Mouse (Mus musculus) G1E (cell line): ENCODE data around the gene Fxyd3. TPM values are rescaled to one million over a fixed set of nuclear protein-coding genes. Genes with fewer than 3 reads are reported as not detected.
A peak's percentile ranks its signal among the peaks of the same experiment; 100 is the strongest.

Source experiments
- ATAC-seq: 2 replicates; pipeline ENCODE4 v1.8.0; 2016; ENCODE audit warnings: mild to moderate bottlenecking; ENCODE audit not compliant: insufficient number of reproducible peaks, poor library complexity, low FRiP score, severe bottlenecking; ENCODE audit errors: extremely low read depth
- DNase-seq: peaks from one replicate; pipeline ENCODE4 v3.0.0; 2012; ENCODE audit warnings: low spot score
- H3K27me3 ChIP-seq: 2 replicates; pipeline ENCODE4 v1.6.1; 2012; ENCODE audit warnings: mild to moderate bottlenecking, low read length, inconsistent platforms; ENCODE audit not compliant: insufficient read depth
- H3K36me3 ChIP-seq: replicated peaks from 2 replicates; pipeline ENCODE3; 2012; ENCODE audit warnings: mild to moderate bottlenecking, inconsistent platforms
- H3K4me1 ChIP-seq: 2 replicates; pipeline ENCODE4 v1.6.1; 2012; ENCODE audit warnings: low read depth, low read length, inconsistent platforms, mixed read lengths; ENCODE audit not compliant: insufficient read depth
- H3K4me3 ChIP-seq: 2 replicates; pipeline ENCODE4 v1.5.1; 2012; ENCODE audit warnings: low read depth, mild to moderate bottlenecking, inconsistent platforms, low read length, moderate library complexity, mixed read lengths
- H3K9me3 ChIP-seq: replicated peaks from 2 replicates; pipeline ENCODE4 v1.6.1; 2012; ENCODE audit warnings: inconsistent platforms
- CTCF ChIP-seq: IDR thresholded peaks from 2 replicates; pipeline ENCODE4 v1.5.1; 2012; ENCODE audit warnings: low read depth, low read length, inconsistent platforms, mixed read lengths
- GATA1 ChIP-seq: IDR thresholded peaks from 2 replicates; pipeline ENCODE4 v1.6.1; 2012; ENCODE audit warnings: borderline replicate concordance, low read length, inconsistent platforms, mixed read lengths
- GATA2 ChIP-seq: IDR thresholded peaks from 2 replicates; pipeline ENCODE4 v1.6.1; 2012; ENCODE audit warnings: low read depth, low read length, inconsistent platforms, borderline replicate concordance
- POLR2AphosphoS5 ChIP-seq: IDR thresholded peaks from 2 replicates; pipeline ENCODE4 v1.6.1; 2012; ENCODE audit warnings: low read depth, low read length, inconsistent platforms; ENCODE audit not compliant: insufficient replicate concordance
- TAL1 ChIP-seq: conservative IDR thresholded peaks from 2 replicates; pipeline ENCODE4 v1.6.1; 2012; ENCODE audit warnings: low read depth, low read length, inconsistent platforms, mixed read lengths
- polyA plus RNA-seq: library from polyadenylated mRNA; stranded (reverse); fragments of >175 nt; gene quantifications from 2 replicates; pipeline ENCODE4 v1.2.3, GENCODE M21; 2012
- total RNA-seq, 2 experiments: library from RNA; stranded (forward) in 1 of 2; stranded (reverse) in 1 of 2; fragments of 200-1000 nt in 1 of 2; fragments of >200 nt in 1 of 2; fragmentation: Nextera tagmentation in 1 of 2; gene quantifications; 2 replicates each; pipeline ENCODE4 v1.2.3; 2014 to 2017

The Fxyd3 gene
- total and polyA plus RNA-seq, 3 experiments = 0.16 TPM; not detected in 2

DNA sequence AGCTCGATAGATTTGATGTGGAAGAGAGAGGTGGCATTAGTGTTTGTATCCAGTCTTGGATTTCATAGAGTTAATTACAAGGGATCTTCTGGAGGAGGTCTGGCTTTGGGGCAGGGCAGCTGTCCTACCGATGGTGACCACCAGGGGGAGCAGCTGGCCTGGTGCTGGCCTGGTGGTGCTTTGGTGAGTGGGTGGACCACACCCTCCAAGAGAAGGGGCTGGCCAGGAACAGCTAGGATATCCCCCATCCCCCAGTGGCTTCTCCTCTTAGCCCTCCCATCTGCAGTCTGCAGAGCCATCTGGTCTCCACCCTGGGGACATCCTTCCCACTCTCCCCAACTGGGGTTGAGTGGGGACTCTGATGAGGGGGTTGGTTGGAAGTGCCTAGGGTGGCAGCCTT, 17.4 kb downstream of the Fxyd3 start, which contains the start of gene Lgi4:
Gene Lgi4 (plus strand): TSS at position 235 of the 400 bp plus-strand sequence.
- peak; percentile 86 for TF ChIP-seq CTCF
- no peak for TF ChIP-seq GATA1
- no peaks in the 10 kb centered on the region for H3K4me1 ChIP-seq
- peaks cover 40% of the 10 kb centered on the region for H3K9me3 ChIP-seq
- no peaks in the 10 kb centered on the region for H3K36me3 ChIP-seq
- peak; percentile 47 for DNase-seq
- no peak within 1 kb of the TSS for H3K4me3 ChIP-seq
- peak; percentile 34; the same call in 1 of the 2 replicates for ATAC-seq
- no peaks in the 10 kb centered on the region for H3K27me3 ChIP-seq

DNA sequence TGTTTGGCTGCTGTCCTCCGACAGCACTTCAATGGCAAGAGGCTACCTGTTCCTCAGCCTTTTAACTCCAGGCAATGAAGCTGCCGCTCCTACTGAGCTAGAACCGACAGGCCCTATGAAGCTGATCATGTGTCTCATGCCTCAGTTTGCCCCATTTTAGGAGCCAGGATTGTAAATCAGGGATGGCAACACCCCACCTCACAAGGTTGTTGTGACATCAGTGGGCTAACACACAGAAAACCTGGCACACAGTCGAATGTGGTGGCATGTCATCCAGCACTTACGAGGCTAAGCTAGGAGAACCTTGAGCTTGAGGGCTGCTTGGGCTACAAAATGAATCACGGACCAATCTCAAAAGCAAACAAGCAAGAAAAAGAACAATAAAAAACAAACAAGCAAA, 18.3 kb downstream of the Fxyd3 start:
- no peak for TF ChIP-seq CTCF
- no peak for TF ChIP-seq GATA2
- TF ChIP-seq POLR2AphosphoS5 = no peak
- no peak for TF ChIP-seq TAL1
- TF ChIP-seq GATA1 = no peak
- H3K27me3 ChIP-seq = no peaks in the 10 kb centered on the region
- H3K9me3 ChIP-seq = peaks cover 45% of the 10 kb centered on the region
- no peaks in the 10 kb centered on the region for H3K4me1 ChIP-seq
- H3K4me3 ChIP-seq = no peak overlapping the region
- no peaks in the 10 kb centered on the region for H3K36me3 ChIP-seq
- ATAC-seq (no peak), DNase-seq (no peak)

DNA sequence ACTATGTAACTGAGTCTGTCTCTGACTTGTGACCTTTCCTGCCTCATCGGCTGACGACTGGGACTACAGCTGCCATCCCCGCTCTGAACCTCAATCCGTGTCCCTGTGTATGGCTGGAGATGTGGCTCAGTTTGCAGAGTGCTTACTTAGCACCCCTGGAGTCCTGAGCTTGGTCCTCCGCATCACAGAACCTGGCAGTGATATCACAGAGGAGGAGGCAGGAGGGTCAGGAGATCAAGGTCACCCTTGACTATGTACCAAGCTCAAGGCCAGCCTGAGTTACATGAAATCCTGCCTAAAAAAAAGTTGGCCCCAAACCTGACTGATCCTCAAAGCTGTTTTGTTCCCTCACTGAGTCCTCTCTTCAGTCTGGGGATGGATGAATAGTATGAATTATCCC, 18.8 kb downstream of the Fxyd3 start:
- Histone ChIP-seq H3K36me3 (no peaks in the 10 kb centered on the region), H3K9me3 (peaks cover 46% of the 10 kb centered on the region), H3K4me1 (no peaks in the 10 kb centered on the region), H3K4me3 (no peak overlapping the region), H3K27me3 (no peaks in the 10 kb centered on the region)
- ATAC-seq = no peak
- DNase-seq = no peak
- TF ChIP-seq GATA1 (no peak), CTCF (no peak), GATA2 (no peak), POLR2AphosphoS5 (no peak), TAL1 (no peak)

DNA sequence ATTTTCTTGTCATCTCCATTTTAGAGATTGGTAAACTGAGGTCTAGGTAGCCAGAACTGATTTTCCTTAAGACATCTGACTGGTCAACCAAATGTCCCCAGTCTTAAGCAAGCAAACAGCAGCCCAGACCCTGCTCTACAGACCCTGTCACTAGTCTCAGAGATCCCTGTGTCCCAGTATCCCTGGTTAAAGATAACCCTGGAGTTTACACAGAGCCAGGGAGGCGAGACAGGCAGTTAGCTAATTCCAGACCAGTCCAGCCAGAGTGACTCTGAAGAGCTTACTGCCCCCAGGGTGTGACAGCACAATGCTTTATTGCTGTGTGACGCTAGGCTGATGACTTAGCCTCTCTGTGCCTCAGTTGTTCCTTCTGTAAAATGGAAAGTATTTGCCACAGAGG, 19.4 kb downstream of the Fxyd3 start, which contains the start of gene Fxyd1:
Gene Fxyd1 (minus strand): TSS at position 129 of the 400 bp plus-strand sequence.
- Histone ChIP-seq H3K36me3 (no peaks in the 10 kb centered on the region), H3K4me3 (no peak within 1 kb of the TSS), H3K4me1 (no peaks in the 10 kb centered on the region), H3K27me3 (no peaks in the 10 kb centered on the region), H3K9me3 (peaks cover 48% of the 10 kb centered on the region)
- ATAC-seq (no peak), DNase-seq (no peak)
- no peak for TF ChIP-seq GATA2

GRCm38 (mm10) chr7:31056448-31056847, 20.1 kb downstream of the Fxyd3 start:
- Histone ChIP-seq H3K4me1 (no peaks in the 10 kb centered on the region), H3K4me3 (no peak overlapping the region), H3K36me3 (no peaks in the 10 kb centered on the region), H3K9me3 (peaks cover 52% of the 10 kb centered on the region), H3K27me3 (peaks cover 4% of the 10 kb centered on the region; the same call in 1 of the 2 replicates)
- DNase-seq (no peak), ATAC-seq (no peak)
- TF ChIP-seq GATA2 (no peak), POLR2AphosphoS5 (no peak)

GRCm38 (mm10) chr7:31055883-31056282, 20.6 kb downstream of the Fxyd3 start:
- Histone ChIP-seq H3K4me3 (no peak overlapping the region), H3K36me3 (no peaks in the 10 kb centered on the region), H3K4me1 (no peaks in the 10 kb centered on the region), H3K27me3 (peaks cover 4% of the 10 kb centered on the region; the same call in 1 of the 2 replicates), H3K9me3 (peaks cover 53% of the 10 kb centered on the region)
- ATAC-seq = no peak
- DNase-seq = no peak
- no peak for TF ChIP-seq POLR2AphosphoS5
- TF ChIP-seq GATA2 = no peak
- no peak for TF ChIP-seq CTCF
- no peak for TF ChIP-seq GATA1
- TF ChIP-seq TAL1 = no peak

GRCm38 (mm10) chr7:31055354-31055824, 21.1 kb downstream of the Fxyd3 start:
- ATAC-seq = no peak
- DNase-seq = no peak
- Histone ChIP-seq H3K4me3 (no peak overlapping the region), H3K27me3 (peaks cover 4% of the 10 kb centered on the region; the same call in 1 of the 2 replicates), H3K9me3 (peaks cover 51% of the 10 kb centered on the region), H3K36me3 (no peaks in the 10 kb centered on the region), H3K4me1 (no peaks in the 10 kb centered on the region)
- TF ChIP-seq POLR2AphosphoS5 (no peak), CTCF (no peak), GATA2 (no peak), GATA1 (no peak), TAL1 (no peak)
